Mouse (Mus musculus) CH12.LX (cell line): ENCODE results near the gene Zbtb14.

ENCODE experiments used
- CTCF ChIP-seq, 2 experiments: IDR thresholded peaks in 1 of 2; conservative IDR thresholded peaks in 1 of 2; 2 replicates each; pipeline ENCODE4 v1.5.1; 2011 to 2012; ENCODE audit warnings: low read depth in 2 of 2, low read length in 2 of 2, improper control_type of control experiment in 1 of 2, inconsistent platforms in 1 of 2, mild to moderate bottlenecking in 1 of 2, moderate library complexity in 1 of 2
- HCFC1 ChIP-seq: IDR thresholded peaks from 2 replicates; pipeline ENCODE4 v1.6.1; 2012; ENCODE audit warnings: low read depth, mild to moderate bottlenecking, inconsistent platforms, low read length, improper control_type of control experiment
- KAT2A ChIP-seq: IDR thresholded peaks from 2 replicates; pipeline ENCODE4 v1.6.1; 2012; ENCODE audit warnings: low read length, improper control_type of control experiment, inconsistent platforms; ENCODE audit not compliant: insufficient replicate concordance
- MAFK ChIP-seq: IDR thresholded peaks from 2 replicates; pipeline ENCODE4 v1.6.1; 2011; ENCODE audit warnings: low read length, improper control_type of control experiment; ENCODE audit not compliant: insufficient replicate concordance
- MAX ChIP-seq: IDR thresholded peaks from 2 replicates; pipeline ENCODE4 v1.6.1; 2011; ENCODE audit warnings: low read length, improper control_type of control experiment

- TF ChIP-seq MAX (no peak), CTCF (conservative IDR thresholded peaks at IDR 0.05 in 1 of 2, IDR thresholded peaks at IDR 0.05 in 1 of 2; ENCODE audit: low read depth in 2 of 2, low read length in 2 of 2) (no peak), HCFC1 (no peak), MAFK (no peak), KAT2A (no peak)
Measured at GRCm38 (mm10) chr17:69383941-69384665, 1.3 kb downstream of the Zbtb14 start.
